Mouse (Mus musculus) cerebellum, postnatal 14 days (tissue): ENCODE data around the gene Wnt3a.

Source experiments
- DNase-seq, 2 experiments: peaks; one replicate each; pipeline ENCODE4 v3.0.0; 2021; ENCODE audit warnings: mixed read lengths in 2 of 2

Wnt3a gene

DNA sequence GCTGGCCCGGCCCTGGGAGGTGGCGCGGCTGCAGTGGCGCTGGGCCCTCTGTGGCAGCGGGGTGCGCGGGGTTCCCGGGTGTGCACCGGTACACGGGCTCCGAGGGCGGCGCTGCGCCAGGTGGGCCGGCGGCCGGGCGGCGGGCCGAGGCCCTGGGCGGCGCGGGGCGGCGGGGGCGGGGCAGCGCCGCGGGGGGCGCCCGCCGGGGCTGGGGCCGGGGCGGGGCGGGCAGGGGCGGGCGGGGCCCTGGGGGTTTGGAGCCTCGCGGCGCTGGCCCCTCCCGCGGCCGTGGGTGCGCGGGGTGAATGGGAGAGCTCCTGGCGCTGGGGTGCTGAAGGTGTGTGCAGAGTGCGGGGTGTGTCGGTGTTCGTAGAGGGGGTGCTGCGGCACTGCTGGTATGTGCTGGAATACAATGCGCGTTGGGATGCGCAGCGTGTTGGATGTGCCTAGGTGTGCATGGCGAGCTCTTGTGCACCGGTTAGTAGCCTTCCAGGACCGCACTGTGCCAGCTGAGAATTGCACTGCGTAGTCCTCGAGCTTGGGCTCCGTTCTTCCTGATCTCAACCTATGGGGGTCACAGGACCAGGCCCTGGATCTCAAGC, at the start of gene Wnt3a:
Wnt3a (minus strand) TSS at position 51 of the 602 bp plus-strand sequence.
- no peak for DNase-seq

DNA sequence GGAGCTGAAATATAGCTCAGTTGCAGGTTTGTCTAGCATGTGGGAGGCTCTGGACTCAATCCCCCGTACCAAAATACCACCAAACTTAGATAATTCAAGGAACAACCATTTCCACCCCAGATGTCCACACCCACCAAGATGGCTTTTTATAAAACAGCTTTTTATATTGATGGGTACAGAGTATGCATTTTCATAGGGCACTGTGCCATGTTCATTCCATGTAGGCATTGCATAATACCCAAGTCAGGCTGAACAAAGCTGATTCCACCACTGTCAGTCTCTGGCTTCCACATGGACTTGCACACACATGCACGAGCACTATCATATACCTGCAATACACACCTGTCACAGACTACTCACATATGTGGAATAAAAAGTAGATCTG, 48.2 kb upstream of the Wnt3a start:
- DNase-seq: no peak

DNA sequence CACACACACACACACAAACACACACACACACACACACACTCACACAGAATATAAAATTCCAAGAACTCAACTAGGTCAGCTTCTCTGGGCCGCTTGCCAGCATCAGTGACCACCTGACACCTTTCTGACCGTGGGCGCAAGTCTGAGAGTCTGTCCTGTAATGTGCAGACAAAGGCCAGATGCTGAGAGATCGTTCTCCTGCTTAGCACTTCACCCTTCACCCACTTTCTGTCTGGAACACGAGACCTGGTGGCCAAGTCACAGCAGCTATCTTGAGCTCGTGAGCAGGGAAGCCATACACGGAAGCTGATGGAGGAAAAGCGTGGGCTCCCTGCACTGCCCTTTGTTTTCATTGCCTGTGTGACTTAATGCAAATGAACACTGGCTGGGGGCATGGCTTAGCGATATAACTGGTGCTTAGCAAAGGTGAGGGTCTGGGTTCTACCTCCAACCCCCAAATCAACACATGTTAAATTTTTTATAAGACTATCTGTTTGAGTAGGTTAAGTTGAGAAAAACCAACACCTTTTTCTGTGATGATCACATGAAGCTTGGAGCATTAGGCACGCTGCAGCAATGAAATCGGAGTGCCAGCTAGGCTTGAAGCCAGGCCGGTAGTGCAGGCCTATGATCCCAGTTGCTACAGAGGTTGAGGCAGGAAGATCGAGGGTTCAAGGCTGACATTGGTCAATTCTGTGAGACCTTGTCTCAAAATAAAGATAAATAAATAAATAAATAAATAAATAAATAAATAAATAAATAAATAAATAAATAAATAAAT, 47.6 kb upstream of the Wnt3a start:
- peak; percentile 41 to 76 for DNase-seq

DNA sequence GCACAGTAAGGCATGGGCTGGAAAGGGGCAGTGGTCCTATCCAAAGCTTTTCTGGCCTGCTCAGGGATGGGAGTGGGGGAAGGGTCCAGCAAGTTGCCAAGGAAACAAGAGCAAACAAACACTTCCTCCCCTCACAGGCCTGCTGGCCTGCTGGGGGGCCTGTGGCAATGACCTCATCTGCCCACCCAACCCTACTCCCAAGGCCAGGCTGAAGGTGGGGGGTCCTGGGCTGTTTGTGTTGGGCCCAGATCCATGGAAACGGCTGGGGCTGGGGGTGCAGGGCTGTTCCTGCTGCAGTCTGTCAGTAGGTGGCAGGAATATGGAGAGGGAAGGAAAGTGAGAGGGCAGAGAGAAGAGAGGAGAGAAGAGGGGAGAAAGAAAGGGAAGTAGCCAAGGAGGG, 45.8 kb upstream of the Wnt3a start:
- DNase-seq: no peak

DNA sequence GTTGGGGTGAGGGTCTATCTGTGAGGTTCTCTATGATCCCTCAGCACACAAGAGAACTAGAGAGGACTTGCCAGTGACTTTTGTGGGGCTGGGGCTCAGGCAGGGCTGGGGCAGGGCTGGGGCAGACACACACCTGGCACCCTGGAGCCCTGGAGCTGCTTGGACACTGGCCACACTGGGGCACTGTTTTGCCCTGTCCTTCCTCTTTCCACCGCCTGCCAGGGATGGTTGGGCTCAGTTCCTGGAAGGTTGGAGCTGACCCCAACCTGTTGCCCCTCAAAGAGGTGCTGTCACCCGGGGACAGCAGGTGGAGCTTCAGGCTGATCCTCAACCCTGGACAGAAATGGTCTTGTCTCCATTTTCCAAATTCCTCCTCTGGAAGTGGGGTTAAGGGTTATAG, 45.4 kb upstream of the Wnt3a start:
- no peak for DNase-seq

DNA sequence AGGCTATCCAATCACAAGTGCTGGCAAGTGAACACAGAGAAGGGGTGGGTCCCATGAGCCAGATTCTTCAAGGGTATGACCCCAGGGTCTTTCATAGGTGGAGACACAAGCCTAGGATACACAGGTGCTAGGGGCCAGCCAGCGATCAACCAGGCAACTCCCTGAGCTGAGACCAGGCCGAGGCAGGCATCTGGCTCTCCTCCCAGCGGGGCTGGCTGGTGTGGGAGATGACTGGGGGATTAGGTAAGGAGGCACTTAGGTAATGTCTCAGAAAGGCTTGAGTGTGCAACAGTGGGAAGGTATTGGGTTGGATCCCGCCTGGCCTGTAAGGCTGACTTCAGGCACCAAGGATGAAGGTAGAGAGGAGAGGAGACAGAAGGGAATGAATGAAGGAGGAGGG, 44.6 kb upstream of the Wnt3a start:
- DNase-seq: no peak

DNA sequence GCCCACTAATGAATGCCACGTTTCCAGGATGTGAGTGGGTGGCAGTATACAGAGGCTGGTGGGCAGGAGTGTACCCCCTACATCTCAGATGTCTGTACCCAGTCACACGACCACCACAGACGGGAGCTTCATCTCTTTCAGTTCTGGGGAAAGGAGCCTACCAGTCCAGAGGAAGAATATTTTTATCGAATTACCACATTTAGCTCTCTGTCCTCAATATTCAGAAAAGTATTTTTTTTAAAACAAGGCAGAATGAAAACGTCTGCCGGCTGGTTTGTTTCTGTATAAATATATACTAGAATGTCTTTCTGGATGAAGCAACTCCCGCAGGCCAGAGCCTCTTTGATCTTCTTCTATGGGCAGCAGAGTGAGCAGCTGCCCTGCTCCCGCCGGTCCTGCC, 42.4 kb upstream of the Wnt3a start:
- DNase-seq: no peak

DNA sequence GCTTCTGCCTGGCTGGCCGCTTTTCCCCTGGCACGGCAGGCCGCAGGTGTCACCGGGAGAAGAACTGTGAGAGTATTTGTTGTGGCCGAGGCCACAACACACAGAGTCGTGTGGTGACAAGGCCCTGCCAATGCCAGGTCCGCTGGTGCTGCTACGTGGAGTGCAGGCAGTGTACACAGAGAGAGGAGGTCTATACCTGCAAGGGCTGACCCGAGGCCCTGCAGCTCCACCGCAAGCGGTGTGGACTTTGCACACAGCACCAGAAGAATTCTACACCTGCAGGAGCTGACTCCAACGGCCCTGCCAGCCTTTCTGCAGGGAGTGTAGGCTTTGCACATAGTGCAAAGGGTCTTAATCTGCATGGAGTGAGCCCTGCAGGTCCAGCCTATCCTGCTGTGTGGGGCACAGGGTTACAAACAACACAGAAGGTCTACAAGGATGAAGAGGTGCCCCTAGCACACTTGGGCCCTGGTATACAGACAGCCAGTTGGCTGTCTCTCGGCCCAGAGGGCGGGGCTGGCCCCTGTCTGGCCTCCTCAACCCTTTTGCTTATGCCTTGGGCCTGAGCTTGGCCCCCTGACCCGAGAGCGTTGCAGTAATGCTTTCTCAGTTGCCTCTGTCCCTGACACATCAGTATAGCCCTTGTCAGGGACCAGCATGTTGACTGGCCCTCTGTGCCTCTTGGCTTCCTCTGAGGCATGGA, 40.8 kb upstream of the Wnt3a start:
- no peak for DNase-seq

DNA sequence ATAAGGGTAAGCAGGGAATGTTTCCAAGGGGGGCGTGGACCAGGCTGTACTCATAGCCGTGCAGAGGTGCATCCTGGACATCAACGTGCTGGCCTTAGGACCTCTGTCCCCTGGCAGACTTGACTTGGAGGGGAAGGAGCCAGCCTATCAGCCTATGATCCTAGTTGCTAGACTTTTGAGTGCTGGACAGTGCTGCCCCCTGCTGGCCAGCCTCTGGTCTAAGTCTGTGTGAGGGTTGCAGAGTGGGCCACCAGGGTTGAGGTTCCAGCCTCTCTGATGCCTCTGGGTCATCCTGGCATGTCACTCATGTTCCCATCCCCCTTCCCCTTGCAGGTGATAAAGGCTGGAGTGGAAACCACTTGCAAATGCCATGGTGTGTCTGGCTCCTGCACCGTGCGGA, 40.0 kb upstream of the Wnt3a start:
- DNase-seq: peak; percentile 69 to 84

DNA sequence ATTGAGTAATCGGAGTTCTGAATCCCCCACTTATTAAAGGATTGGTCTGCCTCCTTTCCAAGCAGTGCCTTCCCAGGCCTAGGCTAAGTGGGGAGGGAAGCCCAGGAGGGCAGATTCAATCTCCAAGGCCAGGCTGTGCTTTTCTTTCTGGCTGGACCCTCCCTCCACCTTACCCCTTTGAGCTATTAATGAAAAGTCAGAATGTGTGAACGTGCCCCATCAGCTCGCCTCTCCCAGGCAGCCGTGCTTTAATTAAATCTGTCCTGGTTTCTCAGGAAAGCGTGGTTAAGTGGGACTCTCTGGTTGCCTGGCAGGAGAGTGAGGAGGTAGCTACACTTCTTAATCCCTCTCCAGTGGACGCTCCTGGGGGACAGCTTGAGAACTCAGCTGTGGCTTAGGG, 39.1 kb upstream of the Wnt3a start:
- DNase-seq: no peak

DNA sequence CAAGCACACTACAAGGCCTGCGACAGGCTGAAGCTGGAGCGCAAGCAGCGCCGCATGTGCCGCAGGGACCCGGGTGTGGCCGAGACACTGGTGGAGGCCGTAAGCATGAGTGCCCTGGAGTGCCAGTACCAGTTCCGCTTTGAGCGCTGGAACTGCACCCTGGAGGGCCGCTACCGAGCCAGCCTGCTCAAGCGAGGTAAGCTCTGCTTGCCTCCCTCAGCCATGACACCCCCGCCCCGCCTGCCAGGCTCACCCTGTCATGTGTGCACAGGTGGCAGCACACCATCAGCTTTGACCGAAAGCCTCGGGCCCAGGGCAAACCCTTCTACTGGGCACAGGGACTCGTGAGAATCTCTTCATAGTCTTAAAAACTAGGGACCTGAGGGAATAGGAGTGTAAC, 37.1 kb upstream of the Wnt3a start:
- DNase-seq: no peak

DNA sequence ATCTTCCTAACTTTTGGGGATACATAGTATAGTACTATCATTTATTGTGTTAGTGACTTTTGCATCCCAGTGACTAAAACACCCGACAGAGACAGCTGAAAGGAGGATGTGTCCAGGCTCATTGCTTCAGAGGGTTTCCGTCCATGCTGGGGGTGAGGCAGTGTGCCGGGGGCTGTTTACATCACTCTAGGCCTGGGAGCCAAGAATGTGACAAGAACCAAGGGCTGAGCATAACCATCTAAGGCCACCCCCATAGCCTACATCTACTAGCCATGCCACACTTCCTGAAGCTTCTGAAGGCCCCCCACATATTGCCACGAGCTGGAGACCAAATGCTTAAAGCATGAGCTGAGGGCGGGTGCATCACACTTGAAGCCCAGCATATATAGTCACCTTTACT, 34.2 kb upstream of the Wnt3a start:
- DNase-seq: no peak

DNA sequence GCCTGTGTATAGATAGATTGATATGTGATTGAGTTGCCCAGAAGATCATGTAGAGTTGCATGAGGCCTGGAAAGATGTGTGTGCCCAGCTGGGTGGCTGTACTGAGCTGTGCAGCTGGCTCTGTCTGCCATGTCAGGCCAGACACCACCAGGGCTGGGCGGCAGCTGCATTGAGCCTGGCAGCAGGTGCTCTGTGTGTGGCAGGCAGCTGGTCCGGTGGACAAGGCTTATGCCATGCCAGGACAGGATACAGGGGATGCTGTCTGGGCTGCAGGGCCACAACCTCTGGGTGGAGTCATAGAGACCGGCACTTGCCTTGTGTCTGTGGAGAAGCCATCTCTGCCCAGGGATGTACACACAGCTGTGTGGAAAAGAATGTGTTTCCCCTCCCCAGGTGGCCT, 32.4 kb upstream of the Wnt3a start:
- DNase-seq: no peak

DNA sequence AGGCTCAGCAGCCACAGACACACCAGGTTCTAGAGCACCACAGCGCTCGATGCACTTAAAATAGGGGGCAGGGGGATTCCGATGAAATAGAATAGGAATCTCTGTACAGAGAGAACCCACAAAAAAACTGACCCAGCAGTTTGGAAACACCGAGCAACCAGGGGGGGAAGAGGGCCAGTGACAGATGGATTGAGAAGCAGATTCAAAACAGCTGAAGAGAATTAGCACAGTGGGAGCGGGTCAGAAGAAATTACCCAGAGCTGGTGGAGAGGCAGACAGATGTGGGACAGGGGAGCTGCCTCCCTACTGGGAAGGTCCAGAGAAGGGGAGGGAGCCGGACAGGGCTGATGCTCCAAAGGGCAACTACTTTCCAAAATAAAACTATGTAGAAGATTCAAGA, 26.0 kb upstream of the Wnt3a start:
- DNase-seq: no peak

DNA sequence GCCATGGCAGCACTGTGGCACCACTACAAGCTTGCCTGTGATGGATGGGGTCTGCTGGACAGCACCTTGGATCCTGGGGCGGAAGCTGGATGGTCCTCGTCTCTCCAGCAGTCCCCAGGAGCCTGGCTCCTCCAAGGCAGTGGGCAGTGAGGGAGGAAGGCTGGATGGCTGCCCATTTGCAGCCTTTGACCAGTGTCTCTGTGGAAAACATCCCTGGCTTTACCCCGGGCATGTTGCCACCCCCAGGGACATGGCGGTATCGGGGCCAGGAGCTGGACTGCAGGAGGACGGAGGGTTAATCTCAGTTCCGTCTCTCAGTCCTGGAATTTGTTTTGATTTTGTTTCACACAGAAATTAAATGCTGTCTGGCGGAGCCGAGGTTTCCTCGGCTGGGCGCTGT, 23.4 kb upstream of the Wnt3a start:
- DNase-seq: peak in 1 of 2 experiments; percentile 60

DNA sequence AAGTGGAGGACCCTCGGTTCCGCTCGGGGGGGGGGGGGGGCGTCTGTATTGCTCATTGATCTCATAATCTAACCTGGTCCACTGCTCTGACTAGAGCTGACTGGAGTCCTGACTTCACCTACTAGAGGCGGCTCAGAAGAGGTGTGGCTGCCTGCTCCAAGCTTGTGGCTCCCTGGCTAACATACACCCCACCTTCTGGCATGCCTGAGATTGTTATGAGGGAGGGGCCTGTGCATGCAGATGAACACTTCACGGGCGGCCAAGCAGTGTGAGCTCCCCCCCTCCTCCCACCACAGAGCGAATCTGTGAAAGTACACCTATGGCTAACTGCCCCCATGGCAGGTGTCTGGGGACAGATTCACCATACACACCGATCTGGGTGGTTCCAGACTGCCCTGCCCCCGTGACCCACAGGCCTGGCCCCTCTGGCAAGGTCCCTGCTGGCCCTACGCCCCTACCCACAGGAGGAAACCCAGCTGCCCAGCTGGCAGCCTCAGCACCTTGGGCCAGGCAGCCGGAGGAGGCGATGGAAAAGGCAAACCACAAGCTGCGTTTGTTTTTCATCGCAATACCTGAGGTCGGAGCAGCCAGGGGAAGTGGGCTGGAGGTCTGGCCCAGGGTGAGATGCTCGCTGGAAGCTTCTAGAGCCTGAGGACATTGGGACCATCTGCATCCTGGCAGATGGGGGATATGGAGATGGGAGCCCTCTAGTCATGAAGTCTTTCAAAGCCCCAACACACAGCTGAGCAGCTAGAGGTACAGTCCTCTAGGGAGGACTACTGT, 22.7 kb upstream of the Wnt3a start:
- peak in 1 of 2 experiments; percentile 44 for DNase-seq

DNA sequence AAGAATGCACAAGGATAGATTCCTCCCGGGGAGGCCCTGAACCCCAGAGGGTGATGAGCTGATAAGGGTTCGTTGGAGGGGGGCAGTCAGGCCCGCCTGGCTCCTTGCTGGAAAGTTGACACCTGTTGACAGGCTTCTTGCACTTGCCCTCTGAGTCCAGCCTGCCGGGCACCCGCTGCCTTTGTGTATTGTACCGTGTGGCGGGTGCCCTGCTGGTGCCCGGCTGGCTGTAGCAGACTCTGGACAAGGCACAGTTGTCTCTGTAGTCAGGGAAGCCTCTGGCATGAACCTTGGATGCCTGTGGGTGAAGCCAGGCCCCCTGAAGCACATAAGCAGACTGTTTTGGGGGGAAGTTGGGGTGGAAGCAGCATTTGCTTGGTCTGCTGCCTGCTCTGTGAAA, 21.9 kb upstream of the Wnt3a start:
- DNase-seq: no peak

DNA sequence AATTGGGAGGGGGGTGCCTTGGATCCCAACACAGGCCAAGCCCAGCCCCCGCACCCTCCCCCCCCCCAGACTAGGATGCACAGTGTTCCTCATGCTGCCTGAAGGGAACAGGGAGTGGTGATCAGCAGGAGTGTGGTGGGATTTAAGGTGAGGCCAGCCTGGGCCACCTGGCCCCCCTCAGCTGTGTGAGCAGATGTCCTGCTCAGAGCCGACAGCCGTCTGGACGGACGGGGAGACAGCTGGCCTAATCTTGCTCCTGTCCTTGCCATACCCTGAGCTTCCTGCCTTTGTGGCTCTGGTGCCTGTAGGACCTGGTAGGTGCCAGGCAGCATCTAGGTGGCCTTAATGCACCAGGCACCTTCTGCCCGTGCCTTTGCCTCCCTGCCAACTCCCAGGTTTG, 21.5 kb upstream of the Wnt3a start:
- DNase-seq: no peak

DNA sequence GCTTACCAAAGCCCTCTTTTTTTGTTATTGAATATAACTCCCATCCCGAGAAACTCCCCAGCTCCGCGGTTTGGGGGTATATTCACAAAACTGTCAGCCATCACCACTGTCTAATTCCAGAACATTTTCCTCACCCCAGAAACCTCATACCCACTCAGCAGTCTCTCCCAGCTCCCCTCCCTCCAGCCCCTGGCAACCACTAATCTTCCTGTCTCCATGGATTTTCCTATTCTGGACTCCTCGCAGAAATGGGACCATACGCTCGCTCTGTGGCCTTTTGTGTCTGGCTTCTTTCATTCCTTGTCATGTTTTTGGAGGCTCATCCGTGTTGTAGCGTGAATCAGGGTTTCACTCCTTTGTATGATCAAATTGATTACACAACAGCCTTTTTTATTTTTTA, 19.4 kb upstream of the Wnt3a start:
- no peak for DNase-seq

DNA sequence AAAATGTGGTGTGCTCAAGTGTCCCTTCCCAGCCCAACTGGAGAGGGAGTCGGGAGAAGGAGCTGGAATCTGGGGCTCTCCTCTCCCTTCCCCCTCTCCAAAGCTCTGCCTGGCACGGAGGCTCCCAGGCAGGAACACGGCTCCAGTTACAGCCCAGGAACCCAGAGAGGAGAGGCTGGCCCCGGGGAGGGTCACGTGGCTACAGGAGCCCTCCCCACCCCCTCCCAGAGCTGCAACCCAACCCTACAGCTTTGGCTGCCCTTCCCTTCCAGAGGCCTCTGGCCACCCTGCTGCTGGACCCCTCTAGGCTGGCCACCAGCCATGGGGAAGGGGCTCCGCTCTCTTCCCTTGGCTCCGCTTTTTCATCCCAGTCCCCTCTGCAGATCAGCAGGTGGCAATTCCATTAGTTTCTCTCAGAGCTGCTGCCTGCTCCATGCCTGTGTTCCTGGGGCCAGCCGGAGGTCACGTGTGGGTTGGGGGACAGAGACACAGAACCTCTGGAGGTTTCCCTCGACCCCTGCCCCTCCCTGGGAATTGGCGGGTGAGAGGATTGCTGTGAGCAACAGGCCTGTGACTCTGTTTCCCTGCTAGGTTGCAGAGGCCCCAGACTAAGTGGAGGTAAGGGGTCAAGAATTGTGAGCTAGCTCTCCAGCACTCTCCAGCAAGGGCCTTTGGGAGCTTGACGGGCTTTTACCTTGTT, 18.7 kb upstream of the Wnt3a start:
- no peak for DNase-seq

DNA sequence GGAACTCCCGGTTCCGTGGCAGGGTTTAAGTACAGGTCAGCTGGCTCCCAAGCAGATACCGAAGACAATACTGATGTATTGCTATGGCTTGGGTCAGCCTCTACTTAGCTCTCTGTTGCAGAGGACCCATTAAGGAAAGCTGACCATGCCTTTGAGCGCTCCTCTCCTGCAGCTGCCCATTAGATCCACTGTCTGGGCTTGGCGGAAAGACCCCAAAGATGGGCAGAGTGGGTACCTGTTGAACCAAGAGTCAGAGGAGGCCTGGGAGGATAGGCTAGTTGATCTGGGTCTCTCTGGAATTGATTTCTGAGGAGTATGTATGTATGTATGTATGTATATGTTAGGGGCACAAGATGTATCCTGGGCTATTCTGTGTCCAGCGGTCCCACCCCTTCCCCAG, 18.1 kb upstream of the Wnt3a start:
- no peak for DNase-seq

DNA sequence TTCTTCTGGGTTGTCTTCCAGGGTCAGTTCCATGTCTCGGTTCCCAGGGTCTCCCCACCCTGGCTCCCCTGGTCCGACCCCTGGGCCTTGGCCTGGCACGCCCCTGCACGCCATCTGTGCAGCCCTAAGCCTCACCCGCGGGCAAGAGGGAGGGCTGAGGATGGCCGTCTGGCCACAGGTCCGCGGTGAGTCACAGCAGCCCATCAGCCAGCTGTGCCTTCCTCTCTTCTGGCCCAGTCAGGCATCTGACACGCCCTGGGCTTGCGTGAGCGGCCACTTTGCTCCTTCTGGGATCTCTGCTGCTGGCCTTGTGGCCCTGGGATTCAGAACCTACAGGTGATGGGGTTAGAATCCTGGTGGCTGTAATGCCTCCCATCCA, 17.6 kb upstream of the Wnt3a start:
- DNase-seq: no peak
